Mouse (Mus musculus) liver, embryonic 12.5 days (tissue): Measurements from ENCODE around the gene Spred2. TPM values are rescaled to one million over a fixed set of nuclear protein-coding genes. Genes with fewer than 3 reads are reported as not detected.

Experiments used
- ATAC-seq: fragments of 200-750 bp; cut with Nextera tagmentation; 2 replicates; pipeline ENCODE4 v1.8.0; 2017; ENCODE audit warnings: moderate number of reproducible peaks, mild to moderate bottlenecking, moderate library complexity
- H3K27ac ChIP-seq: fragments of 300-500 bp; sonication (generic); 2 replicates; pipeline ENCODE4 v1.5.1; 2016; ENCODE audit warnings: mild to moderate bottlenecking
- H3K27me3 ChIP-seq: fragments of 300-500 bp; sonication (generic); replicated peaks from 2 replicates; pipeline ENCODE4 v1.6.1; 2016; ENCODE audit warnings: mild to moderate bottlenecking, moderate library complexity
- H3K36me3 ChIP-seq: fragments of 300-500 bp; sonication (generic); 2 replicates; pipeline ENCODE4 v1.6.1; 2016; ENCODE audit warnings: mild to moderate bottlenecking, moderate library complexity
- H3K4me1 ChIP-seq: fragments of 300-500 bp; sonication (generic); 2 replicates; pipeline ENCODE4 v1.6.1; 2016
- H3K4me2 ChIP-seq: fragments of 300-500 bp; sonication (generic); 2 replicates; pipeline ENCODE4 v1.6.1; 2016; ENCODE audit warnings: mild to moderate bottlenecking, moderate library complexity
- H3K4me3 ChIP-seq: fragments of 300-500 bp; sonication (generic); 2 replicates; pipeline ENCODE4 v1.5.1; 2016; ENCODE audit warnings: mild to moderate bottlenecking, moderate library complexity
- H3K9ac ChIP-seq: fragments of 300-500 bp; sonication (generic); 2 replicates; pipeline ENCODE4 v1.6.1; 2016; ENCODE audit warnings: mild to moderate bottlenecking, moderate library complexity
- H3K9me3 ChIP-seq: fragments of 300-500 bp; sonication (generic); replicated peaks from 2 replicates; pipeline ENCODE4 v1.6.1; 2016; ENCODE audit warnings: mild to moderate bottlenecking, moderate library complexity
- WGBS: fragments of 180-500 bp; shearing (Covaris S2); methylation state at CpG from one replicate; pipeline ENCODE4 v1.1.7; 2016; ENCODE audit not compliant: insufficient replicate concordance; 5-methylcytosine and 5-hydroxymethylcytosine counted together
- polyA plus RNA-seq: library from polyadenylated mRNA; unstranded; fragments of >200 nt; fragmentation: Nextera tagmentation; extraction: Ambion mirVana; gene quantifications from 2 replicates; pipeline ENCODE4 v1.2.1, GENCODE M21; 2016

The Spred2 gene
- polyA plus RNA-seq, 1 experiment from 2014 or later: 3.6 TPM

- no peak overlapping the region for H3K27ac ChIP-seq
Measured at GRCm38 (mm10) chr11:19959006-19959405, 34.8 kb downstream of the Spred2 start.

GRCm38 (mm10) chr11:19959897-19960296 is 35.7 kb downstream of the Spred2 start:
- no peaks in the 10 kb centered on the region for H3K27me3 ChIP-seq
- no peak overlapping the region for H3K27ac ChIP-seq
- no peaks in the 10 kb centered on the region for H3K9me3 ChIP-seq
- no peak overlapping the region for H3K4me3 ChIP-seq
- ATAC-seq: no peak
- no peaks in the 10 kb centered on the region for H3K36me3 ChIP-seq
- H3K4me1 ChIP-seq: peaks cover 58% of the 10 kb centered on the region
- H3K4me2 ChIP-seq: no peak overlapping the region
- no peak overlapping the region for H3K9ac ChIP-seq
- 70% methylated on average over 5 of the region's 5 CpGs for WGBS

More at GRCm38 (mm10) chr11:19959006-19959405, 34.8 kb downstream of the Spred2 start:
- WGBS: 70% methylated on average over 3 of the region's 3 CpGs
- H3K4me1 ChIP-seq: peaks cover 55% of the 10 kb centered on the region
- H3K4me3 ChIP-seq: no peak overlapping the region
- no peak overlapping the region for H3K4me2 ChIP-seq
- no peak for ATAC-seq
- H3K36me3 ChIP-seq: no peaks in the 10 kb centered on the region
- no peaks in the 10 kb centered on the region for H3K27me3 ChIP-seq
- no peak overlapping the region for H3K9ac ChIP-seq
- no peaks in the 10 kb centered on the region for H3K9me3 ChIP-seq

- Histone ChIP-seq H3K27me3 (no peaks in the 10 kb centered on the region), H3K9me3 (no peaks in the 10 kb centered on the region), H3K36me3 (no peaks in the 10 kb centered on the region), H3K4me1 (peaks cover 59% of the 10 kb centered on the region), H3K4me3 (no peak overlapping the region), H3K4me2 (no peak overlapping the region), H3K9ac (no peak overlapping the region), H3K27ac (no peak overlapping the region)
- 78% methylated on average over 3 of the region's 3 CpGs for WGBS
- ATAC-seq: no peak
Measured at GRCm38 (mm10) chr11:19960541-19960940, 36.4 kb downstream of the Spred2 start.

GRCm38 (mm10) chr11:19961088-19961487 is 36.9 kb downstream of the Spred2 start:
- Histone ChIP-seq H3K9me3 (no peaks in the 10 kb centered on the region), H3K27ac (no peak overlapping the region), H3K9ac (no peak overlapping the region), H3K27me3 (no peaks in the 10 kb centered on the region), H3K4me2 (no peak overlapping the region), H3K4me1 (peaks cover 60% of the 10 kb centered on the region), H3K36me3 (no peaks in the 10 kb centered on the region), H3K4me3 (no peak overlapping the region)
- 58% methylated on average over 6 of the region's 6 CpGs for WGBS
- ATAC-seq: no peak

- Histone ChIP-seq H3K4me3 (no peak overlapping the region), H3K36me3 (no peaks in the 10 kb centered on the region), H3K9ac (no peak overlapping the region), H3K27me3 (no peaks in the 10 kb centered on the region), H3K27ac (no peak overlapping the region), H3K9me3 (no peaks in the 10 kb centered on the region), H3K4me1 (peaks cover 68% of the 10 kb centered on the region), H3K4me2 (no peak overlapping the region)
- WGBS: 81% methylated on average over 12 of the region's 12 CpGs
- no peak for ATAC-seq
Measured at GRCm38 (mm10) chr11:19961766-19962365, 37.7 kb downstream of the Spred2 start.

- no peak overlapping the region; the same call in 1 of the 2 replicates for H3K4me2 ChIP-seq
- H3K9ac ChIP-seq: no peak overlapping the region
- no peak overlapping the region for H3K27ac ChIP-seq
- H3K4me3 ChIP-seq: no peak overlapping the region
- no peaks in the 10 kb centered on the region for H3K27me3 ChIP-seq
- peaks cover 65% of the 10 kb centered on the region for H3K4me1 ChIP-seq
- no peaks in the 10 kb centered on the region for H3K36me3 ChIP-seq
- no peaks in the 10 kb centered on the region for H3K9me3 ChIP-seq
- peak; percentile 62 for ATAC-seq
- WGBS: 6% methylated on average over 5 of the region's 5 CpGs
Measured at GRCm38 (mm10) chr11:19962796-19963195, 38.6 kb downstream of the Spred2 start.

- H3K9me3 ChIP-seq: no peaks in the 10 kb centered on the region
- no peak overlapping the region for H3K4me3 ChIP-seq
- H3K27me3 ChIP-seq: no peaks in the 10 kb centered on the region
- H3K4me1 ChIP-seq: peaks cover 65% of the 10 kb centered on the region
- H3K4me2 ChIP-seq: peak overlapping the region; percentile 21; the same call in 1 of the 2 replicates
- H3K9ac ChIP-seq: no peak overlapping the region
- ATAC-seq: 0 out of 2 replicates have a peak, but pooled peaks have one; percentile 11
- H3K36me3 ChIP-seq: no peaks in the 10 kb centered on the region
- H3K27ac ChIP-seq: 0 out of 2 replicates have a peak overlapping the region, but pooled peaks have one; percentile 39
- 33% methylated on average over 12 of the region's 12 CpGs for WGBS
Measured at GRCm38 (mm10) chr11:19963717-19964141, 39.6 kb downstream of the Spred2 start.

GRCm38 (mm10) chr11:19964333-19964732 is 40.2 kb downstream of the Spred2 start:
- Histone ChIP-seq H3K27ac (peak overlapping the region; percentile 39; the same call in 1 of the 2 replicates), H3K9ac (no peak overlapping the region), H3K4me3 (no peak overlapping the region), H3K4me2 (no peak overlapping the region), H3K27me3 (no peaks in the 10 kb centered on the region), H3K9me3 (no peaks in the 10 kb centered on the region), H3K36me3 (no peaks in the 10 kb centered on the region), H3K4me1 (peaks cover 65% of the 10 kb centered on the region)
- ATAC-seq: no peak
- WGBS: 77% methylated on average over 5 of the region's 5 CpGs

GRCm38 (mm10) chr11:19965037-19965611 is 40.9 kb downstream of the Spred2 start:
- H3K36me3 ChIP-seq: no peaks in the 10 kb centered on the region
- no peaks in the 10 kb centered on the region for H3K9me3 ChIP-seq
- peak overlapping the region; percentile 10; the same call in 1 of the 2 replicates for H3K4me2 ChIP-seq
- H3K9ac ChIP-seq: no peak overlapping the region
- H3K27me3 ChIP-seq: no peaks in the 10 kb centered on the region
- H3K4me3 ChIP-seq: no peak overlapping the region
- H3K27ac ChIP-seq: peak overlapping the region; percentile 23; the same call in 1 of the 2 replicates
- peaks cover 71% of the 10 kb centered on the region for H3K4me1 ChIP-seq
- 57% methylated on average over 16 of the region's 16 CpGs for WGBS
- ATAC-seq: no peak

- ATAC-seq: no peak
- 60% methylated on average over 4 of the region's 4 CpGs for WGBS
- Histone ChIP-seq H3K9ac (no peak overlapping the region), H3K4me2 (0 out of 2 replicates have a peak overlapping the region, but pooled peaks have one; percentile 10), H3K4me3 (no peak overlapping the region), H3K27ac (0 out of 2 replicates have a peak overlapping the region, but pooled peaks have one; percentile 23), H3K4me1 (peaks cover 73% of the 10 kb centered on the region), H3K27me3 (no peaks in the 10 kb centered on the region), H3K36me3 (no peaks in the 10 kb centered on the region), H3K9me3 (no peaks in the 10 kb centered on the region)
Measured at GRCm38 (mm10) chr11:19965664-19966063, 41.5 kb downstream of the Spred2 start.

- 45% methylated on average over 2 of the region's 2 CpGs for WGBS
Measured at GRCm38 (mm10) chr11:19966294-19966693, 42.1 kb downstream of the Spred2 start.

GRCm38 (mm10) chr11:19969584-19969983 is 45.4 kb downstream of the Spred2 start:
- H3K4me3 ChIP-seq: no peak overlapping the region
- 64% methylated on average over 5 of the region's 5 CpGs for WGBS

More at GRCm38 (mm10) chr11:19966294-19966693, 42.1 kb downstream of the Spred2 start:
- H3K9me3 ChIP-seq: no peaks in the 10 kb centered on the region
- H3K4me1 ChIP-seq: peaks cover 68% of the 10 kb centered on the region
- no peak overlapping the region for H3K4me2 ChIP-seq
- no peaks in the 10 kb centered on the region for H3K27me3 ChIP-seq
- H3K36me3 ChIP-seq: no peaks in the 10 kb centered on the region
- H3K27ac ChIP-seq: no peak overlapping the region
- H3K9ac ChIP-seq: no peak overlapping the region
- no peak overlapping the region for H3K4me3 ChIP-seq
- ATAC-seq: peak; percentile 71

More at GRCm38 (mm10) chr11:19969584-19969983, 45.4 kb downstream of the Spred2 start:
- Histone ChIP-seq H3K9ac (no peak overlapping the region), H3K9me3 (no peaks in the 10 kb centered on the region), H3K4me2 (no peak overlapping the region), H3K4me1 (peaks cover 47% of the 10 kb centered on the region), H3K27ac (no peak overlapping the region), H3K27me3 (no peaks in the 10 kb centered on the region), H3K36me3 (no peaks in the 10 kb centered on the region)
- no peak for ATAC-seq
